Mouse (Mus musculus): Measurements from ENCODE around the gene Pcnt. TPM values are rescaled to one million over a fixed set of nuclear protein-coding genes. Genes with fewer than 3 reads are reported as not detected.
A peak's percentile ranks its signal among the peaks of the same experiment; 100 is the strongest.

The Pcnt gene
- polyA plus RNA-seq, 1 experiment = 20.5 TPM

DNA sequence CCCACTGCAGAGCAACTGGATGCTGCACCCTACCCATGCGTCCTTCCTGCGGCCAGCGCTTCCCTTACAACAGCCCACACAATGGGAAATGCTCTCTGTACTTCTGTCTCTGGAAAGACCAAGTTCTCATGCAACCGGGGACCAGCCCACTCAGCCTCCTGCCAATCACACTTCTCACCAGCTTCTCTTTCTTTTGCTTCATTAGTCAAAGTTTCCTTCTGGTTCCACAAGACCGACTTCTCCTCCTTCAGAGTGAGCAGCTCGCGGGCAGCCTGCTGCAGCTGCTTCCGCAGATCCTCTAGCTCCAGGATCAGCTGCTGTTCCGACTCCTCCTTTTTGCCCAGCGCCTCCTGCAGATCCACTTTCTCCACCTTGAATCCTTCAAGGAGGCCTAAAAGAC is 34.1 kb downstream of the Pcnt start:
- DNase-seq (ENCODE audit: low spot score) = no peak

- no peak for DNase-seq (ENCODE audit: low spot score)
Observed at GRCm38 (mm10) chr10:76392596-76392995, 50.0 kb downstream of the Pcnt start.

- DNase-seq (ENCODE audit: low spot score) = no peak
Observed at GRCm38 (mm10) chr10:76391786-76392185, 50.8 kb downstream of the Pcnt start.

GRCm38 (mm10) chr10:76391166-76391565 is 51.4 kb downstream of the Pcnt start:
- no peak for DNase-seq (ENCODE audit: low spot score)

GRCm38 (mm10) chr10:76374981-76375380 is 67.6 kb downstream of the Pcnt start:
- DNase-seq (ENCODE audit: low spot score) = no peak

DNA sequence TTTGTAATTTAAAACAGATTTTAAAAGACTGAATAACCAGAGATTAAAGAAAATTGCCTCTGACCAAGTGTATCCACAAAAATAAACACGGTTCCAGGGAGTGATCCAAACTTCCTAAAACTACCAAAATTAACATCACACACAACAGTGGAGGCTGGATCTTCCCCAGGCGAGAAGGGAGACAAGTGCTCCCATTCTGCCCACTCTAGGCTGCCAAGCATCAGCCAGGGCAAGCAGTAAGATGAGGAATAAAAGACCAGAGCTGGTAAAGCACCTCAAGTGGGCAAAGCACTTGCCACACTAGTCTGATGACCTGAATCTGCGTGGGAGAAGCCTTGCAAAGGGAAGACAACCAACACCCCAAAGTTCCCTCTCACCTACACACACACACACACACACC is 70.8 kb downstream of the Pcnt start:
- DNase-seq (ENCODE audit: low spot score) = no peak

DNA sequence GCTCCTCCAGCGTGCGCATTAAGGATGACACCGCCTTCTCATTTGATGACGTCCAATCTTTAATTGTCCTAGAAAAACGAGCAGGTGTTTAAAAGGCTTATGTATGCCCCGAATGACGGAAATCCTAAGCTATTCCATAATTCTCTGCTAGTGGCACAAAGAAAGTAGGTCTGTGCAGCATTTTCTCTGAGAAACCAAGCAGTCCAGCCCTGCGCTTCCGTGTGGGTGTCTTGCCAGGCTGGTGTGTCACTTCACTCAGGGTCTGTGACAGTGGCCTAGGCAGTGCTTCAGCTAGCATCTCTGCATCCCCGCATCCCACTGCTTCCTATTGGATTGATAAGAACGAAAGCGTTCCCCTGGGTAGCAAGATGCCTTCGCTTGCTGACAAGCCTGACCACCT is 73.8 kb downstream of the Pcnt start:
- no peak for DNase-seq (ENCODE audit: low spot score)

- DNase-seq (ENCODE audit: low spot score) = no peak
Observed at GRCm38 (mm10) chr10:76363233-76363632, 79.4 kb downstream of the Pcnt start.

DNA sequence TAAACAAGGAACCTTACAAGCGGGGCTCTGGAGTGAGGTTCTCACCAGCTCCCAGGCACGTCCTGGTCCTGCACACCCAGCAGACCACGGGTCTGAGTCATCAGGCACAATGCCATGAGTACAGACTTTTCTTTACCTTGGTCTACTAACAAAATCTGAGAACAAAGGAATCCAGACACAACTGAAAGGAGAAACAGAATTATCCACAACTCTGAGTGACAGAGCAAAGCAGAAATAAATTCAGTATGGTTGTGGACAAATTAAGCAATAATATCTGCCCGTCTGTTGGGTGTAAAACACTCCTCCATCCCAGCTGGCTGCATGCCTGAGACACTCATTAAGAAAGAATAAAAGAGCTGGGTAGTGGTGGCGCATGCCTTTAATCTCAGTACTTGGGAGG is 84.1 kb downstream of the Pcnt start:
- DNase-seq (ENCODE audit: low spot score) = no peak

- DNase-seq (ENCODE audit: low spot score) = no peak
Observed at GRCm38 (mm10) chr10:76357286-76357875, 85.2 kb downstream of the Pcnt start.

DNA sequence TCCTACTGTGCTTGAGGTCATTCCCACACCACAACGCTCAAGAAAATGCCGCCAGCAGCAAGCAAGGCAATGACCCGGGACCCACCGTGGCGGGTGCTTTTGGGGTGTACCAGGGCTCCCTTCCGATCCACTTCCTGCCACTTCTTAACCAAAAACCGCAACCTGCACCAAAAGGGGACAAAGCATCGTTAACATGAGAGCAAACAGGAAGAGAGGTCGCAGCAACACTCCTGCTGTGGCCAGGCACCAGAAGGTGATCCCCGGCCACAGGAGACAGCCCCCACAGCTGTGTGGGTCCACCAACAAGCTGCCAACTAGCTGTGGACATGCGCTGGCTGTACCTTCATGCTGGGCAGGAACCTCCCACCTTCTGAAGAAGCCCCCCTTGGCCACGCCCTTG is 87.6 kb downstream of the Pcnt start:
- no peak for DNase-seq (ENCODE audit: low spot score)

GRCm38 (mm10) chr10:76353986-76354385 is 88.6 kb downstream of the Pcnt start:
- no peak for DNase-seq (ENCODE audit: low spot score)

GRCm38 (mm10) chr10:76351953-76352352 is 90.6 kb downstream of the Pcnt start:
- DNase-seq (ENCODE audit: low spot score) = no peak

DNA sequence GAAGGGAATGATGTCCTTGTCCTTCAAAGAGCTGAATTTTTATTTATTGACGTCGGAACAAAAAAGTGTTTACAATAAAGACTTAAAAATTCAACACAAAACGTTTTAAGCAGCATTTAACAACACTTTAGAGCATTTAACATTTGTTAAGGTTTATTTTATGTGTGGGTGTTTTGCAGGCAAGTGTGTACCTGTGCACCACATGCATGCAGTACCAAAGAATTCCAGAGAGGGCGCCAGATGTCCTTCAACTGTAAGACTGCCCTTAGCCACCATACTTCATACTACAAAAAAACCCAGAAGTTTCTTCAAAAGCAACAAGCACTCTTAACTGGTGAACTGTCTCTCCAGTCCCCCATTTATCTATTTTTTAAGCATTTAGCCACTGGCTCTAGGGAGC is 96.0 kb downstream of the Pcnt start:
- DNase-seq (ENCODE audit: low spot score) = no peak

GRCm38 (mm10) chr10:76346043-76346491 is 96.5 kb downstream of the Pcnt start:
- DNase-seq (ENCODE audit: low spot score) = no peak

- DNase-seq (ENCODE audit: low spot score) = no peak
Observed at GRCm38 (mm10) chr10:76345540-76345902, 97.1 kb downstream of the Pcnt start.

- peak; percentile 89 for DNase-seq (ENCODE audit: low spot score)
Observed at GRCm38 (mm10) chr10:76344711-76345539, 97.7 kb downstream of the Pcnt start, which contains the start of gene Dip2a. Gene Dip2a, minus strand, starts transcription at chr10:76345291.

GRCm38 (mm10) chr10:76334350-76334749 is 108.2 kb downstream of the Pcnt start:
- no peak for DNase-seq (ENCODE audit: low spot score)

DNA sequence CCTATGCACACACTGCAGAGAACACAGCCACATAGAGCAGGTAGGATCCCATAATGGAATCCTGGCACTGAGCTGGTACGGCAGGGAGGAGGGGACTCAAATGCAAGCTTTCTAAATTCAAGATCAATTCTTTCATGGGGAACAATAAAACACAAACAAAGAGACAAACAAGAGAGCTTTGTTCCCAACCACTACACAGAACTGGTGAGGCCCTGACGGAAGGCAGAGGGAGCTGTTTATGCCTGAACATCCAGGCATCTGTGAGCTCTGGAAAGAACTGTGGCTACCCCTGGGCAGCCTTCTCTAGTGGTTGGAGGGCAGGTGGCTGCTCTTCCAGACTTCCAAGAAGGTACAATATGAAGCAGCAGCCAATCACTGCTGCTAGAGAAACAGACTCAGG is 110.5 kb downstream of the Pcnt start:
- no peak for DNase-seq (ENCODE audit: low spot score)

GRCm38 (mm10) chr10:76329093-76329492 is 113.5 kb downstream of the Pcnt start:
- DNase-seq (ENCODE audit: low spot score) = no peak

GRCm38 (mm10) chr10:76328574-76328973 is 114.0 kb downstream of the Pcnt start:
- DNase-seq (ENCODE audit: low spot score) = no peak

- DNase-seq (ENCODE audit: low spot score) = no peak
Observed at GRCm38 (mm10) chr10:76326304-76327006, 116.1 kb downstream of the Pcnt start.

- DNase-seq (ENCODE audit: low spot score) = no peak
Observed at GRCm38 (mm10) chr10:76317623-76318022, 125.0 kb downstream of the Pcnt start.

All from urinary bladder, adult 2 months (tissue).